In genomic region chr9:53323419-53324251, GRCm38 (mm10) we compare ENCODE assay signal across 11 mouse cellular contexts. TPM values are rescaled to one million over a fixed set of nuclear protein-coding genes. Genes with fewer than 3 reads are reported as not detected.
DNase-seq lines count a peak whose midpoint lies in the region; ATAC-seq and TF ChIP-seq lines count a peak whose summit lies in the region.
"Had no signal": no experiment of that assay in that cellular context is flagged by ENCODE, and none has a peak within 500 bp of the region (broad histone marks: within the 10 kb centered on the region; RNA-seq: fewer than 3 reads in every experiment).

No protein-coding gene starts in this region.

- no peak overlapping the region for H3K4me2 ChIP-seq in kidney, postnatal 0 days (ENCODE audit: low read length)
- H3K4me2 ChIP-seq in lung, embryonic 15.5 days = 0 out of 2 replicates have a peak overlapping the region, but pooled peaks have one; percentile 2
- H3K4me2 ChIP-seq: embryonic facial prominence, embryonic 13.5 days had no signal

- ATAC-seq in kidney, postnatal 0 days (replicated peaks; ENCODE audit: low FRiP score, low read depth) = no peak
- ATAC-seq in lung, embryonic 15.5 days (ENCODE audit: borderline replicate concordance, extremely low read depth, low FRiP score, low TSS enrichment) = no peak
- ATAC-seq: midbrain, embryonic 16.5 days had no signal

- H3K9ac ChIP-seq in kidney, postnatal 0 days (ENCODE audit: low read depth, low read length) = no peak overlapping the region
- no peak overlapping the region for H3K9ac ChIP-seq in lung, embryonic 15.5 days
- H3K9ac ChIP-seq: embryonic facial prominence, embryonic 13.5 days had no signal

- H3K36me3 ChIP-seq in kidney, postnatal 0 days (ENCODE audit: insufficient read depth, low read length) = no peaks in the 10 kb centered on the region
- H3K36me3 ChIP-seq in lung, embryonic 15.5 days = no peaks in the 10 kb centered on the region
- H3K36me3 ChIP-seq: embryonic facial prominence, embryonic 13.5 days had no signal

- WGBS in kidney, postnatal 0 days = 65% methylated on average over 10 of the region's 10 CpGs
- 59% methylated on average over 10 of the region's 10 CpGs for WGBS in lung, embryonic 15.5 days

- H3K9me3 ChIP-seq in kidney, postnatal 0 days (replicated peaks; ENCODE audit: low read length) = no peaks in the 10 kb centered on the region
- H3K9me3 ChIP-seq in lung, embryonic 15.5 days = no peaks in the 10 kb centered on the region
- H3K9me3 ChIP-seq: embryonic facial prominence, embryonic 13.5 days had no signal

- peak; percentile 42 for TF ChIP-seq CTCF in kidney, postnatal 0 days (IDR thresholded peaks at IDR 0.05; ENCODE audit: low read depth)

- H3K4me1 ChIP-seq in kidney, postnatal 0 days (replicated peaks; ENCODE audit: insufficient read depth, low read length) = peaks cover 8% of the 10 kb centered on the region; the same call in 1 of the 2 replicates
- peaks cover 22% of the 10 kb centered on the region for H3K4me1 ChIP-seq in lung, embryonic 15.5 days

- peak; percentile 21 for DNase-seq in adrenal gland, postnatal 10 days
- DNase-seq in adrenal gland, adult 18-20 months (ENCODE audit: low spot score in 2 of 2) = no peak
- DNase-seq in kidney, postnatal 0 days (ENCODE audit: low spot score) = no peak
- no peak for DNase-seq in kidney, adult 8-10 months
- DNase-seq in adipocyte (ENCODE audit: low spot score) = peak; percentile 24
- no peak for DNase-seq in left cerebral cortex, postnatal 14 days (ENCODE audit: low spot score in 2 of 2)
- no peak for DNase-seq in thymus, postnatal 14 days

- no peaks in the 10 kb centered on the region for H3K27me3 ChIP-seq in kidney, postnatal 0 days (ENCODE audit: insufficient read depth, low read length)
- H3K27me3 ChIP-seq in lung, embryonic 15.5 days = no peaks in the 10 kb centered on the region
- H3K27me3 ChIP-seq: embryonic facial prominence, embryonic 13.5 days had no signal

- intact Hi-C loops in left cerebral cortex, postnatal 14 days (cut with DNase I) = no loop called here

- H3K4me3 ChIP-seq in kidney, postnatal 0 days (replicated peaks; ENCODE audit: low read depth, low read length) = no peak overlapping the region
- no peak overlapping the region for H3K4me3 ChIP-seq in lung, embryonic 15.5 days
- H3K4me3 ChIP-seq: embryonic facial prominence, embryonic 13.5 days had no signal

- H3K27ac ChIP-seq in kidney, postnatal 0 days = no peak overlapping the region; the same call in 1 of the 2 replicates
- H3K27ac ChIP-seq in lung, embryonic 15.5 days = peak overlapping the region; percentile 86
- H3K27ac ChIP-seq: embryonic facial prominence, embryonic 13.5 days had no signal

RNA-seq across cellular contexts. Expression of gene Exph5, which starts 22.2 kb away (rescaled TPM):
- total RNA-seq in adrenal gland, postnatal 10 days (2021) = 1 to 10 TPM in 1 of 2 experiments, under 1 TPM in 1; 0.70 to 1.1 TPM
- under 1 TPM; 0.13 to 0.20 TPM for total RNA-seq in adrenal gland, adult 18-20 months (2021)
- 2.4 and 2.8 TPM in 2 replicates for polyA plus RNA-seq in kidney, postnatal 0 days (2015; fragmentation: Nextera tagmentation; extraction: Ambion mirVana)
- 5.8 and 7.0 TPM in 2 replicates for polyA plus RNA-seq in lung, embryonic 15.5 days (2015; fragmentation: Nextera tagmentation; extraction: Ambion mirVana)
- 10 to 100 TPM; 12.8 to 19.1 TPM for total RNA-seq in left cerebral cortex, postnatal 14 days (2021)
- total RNA-seq: MEL had no signal

Comparison
In these comparisons a context has a peak if more than half of its experiments do, and no peak if none do; other contexts are left out.
1. DNase-seq: peak in adrenal gland, postnatal 10 days (single experiment) and adipocyte (single experiment); none in adrenal gland, adult 18-20 months (0 of 2), kidney, postnatal 0 days (single experiment), kidney, adult 8-10 months (0 of 2), left cerebral cortex, postnatal 14 days (0 of 2) and thymus, postnatal 14 days (single experiment).
2. RNA of gene Exph5, which starts 22.2 kb away (total RNA-seq): 12.8 to 19.1 TPM in left cerebral cortex, postnatal 14 days; 0.70 to 1.1 TPM in adrenal gland, postnatal 10 days and 0.13 to 0.20 TPM in adrenal gland, adult 18-20 months; every median in the first group is over 4 times any median in the second.